Mouse (Mus musculus) hindbrain, embryonic 16.5 days (tissue): Measurements from ENCODE around the gene Pla2g6. TPM values are rescaled to one million over a fixed set of nuclear protein-coding genes. Genes with fewer than 3 reads are reported as not detected.

Experiments used
- ATAC-seq: fragments of 200-750 bp; cut with Nextera tagmentation; 2 replicates; pipeline ENCODE4 v1.8.0; 2017; ENCODE audit warnings: moderate TSS enrichment, moderate library complexity
- H3K27ac ChIP-seq: fragments of 300-500 bp; sonication (generic); 2 replicates; pipeline ENCODE4 v1.5.1; 2014; ENCODE audit warnings: low read depth, mild to moderate bottlenecking, control low read depth, low read length, moderate library complexity
- H3K27me3 ChIP-seq: fragments of 300-500 bp; sonication (generic); replicated peaks from 2 replicates; pipeline ENCODE4 v1.6.1; 2014; ENCODE audit warnings: low read length; ENCODE audit not compliant: control insufficient read depth, insufficient read depth
- H3K36me3 ChIP-seq: fragments of 300-500 bp; sonication (generic); 2 replicates; pipeline ENCODE4 v1.6.1; 2014; ENCODE audit warnings: mild to moderate bottlenecking, low read length, moderate library complexity, mixed read lengths; ENCODE audit not compliant: control insufficient read depth, insufficient read depth
- H3K4me1 ChIP-seq: fragments of 300-500 bp; sonication (generic); 2 replicates; pipeline ENCODE4 v1.6.1; 2014; ENCODE audit warnings: low read depth, low read length; ENCODE audit not compliant: control insufficient read depth, insufficient read depth
- H3K4me2 ChIP-seq: fragments of 300-500 bp; sonication (generic); 2 replicates; pipeline ENCODE4 v1.6.1; 2014; ENCODE audit warnings: mild to moderate bottlenecking, low read length, control low read depth, moderate library complexity
- H3K4me3 ChIP-seq: fragments of 300-500 bp; sonication (generic); 2 replicates; pipeline ENCODE4 v1.5.1; 2014; ENCODE audit warnings: mild to moderate bottlenecking, low read length, control low read depth, moderate library complexity
- H3K9ac ChIP-seq: fragments of 300-500 bp; sonication (generic); 2 replicates; pipeline ENCODE4 v1.6.1; 2014; ENCODE audit warnings: low read depth, mild to moderate bottlenecking, control low read depth, low read length, moderate library complexity
- H3K9me3 ChIP-seq: fragments of 300-500 bp; sonication (generic); 2 replicates; pipeline ENCODE4 v1.6.1; 2014; ENCODE audit warnings: mild to moderate bottlenecking, low read length, moderate library complexity; ENCODE audit not compliant: control insufficient read depth
- WGBS: fragments of 180-500 bp; shearing (Covaris S2); extraction: QIAGEN DNeasy Blood & Tissue Kit; methylation state at CpG from one replicate; pipeline ENCODE4 v1.1.7; 2014; 5-methylcytosine and 5-hydroxymethylcytosine counted together
- microRNA counts: library from miRNA; unstranded; fragments of <30 nt; microRNA quantifications from one replicate; lab custom pipeline; 2016
- microRNA-seq: library from miRNA; unstranded; fragments of <30 nt; microRNA quantifications from one replicate; pipeline ENCODE4, GENCODE M21; 2017
- polyA plus RNA-seq: library from polyadenylated mRNA; unstranded; fragments of >200 nt; fragmentation: Nextera tagmentation; extraction: Ambion mirVana; gene quantifications from 2 replicates; pipeline ENCODE4 v1.2.1, GENCODE M21; 2015

The Pla2g6 gene
- polyA plus RNA-seq, 1 experiment from 2014 or later = 23.0 TPM

- Histone ChIP-seq H3K27ac (peak overlapping the region; percentile 2; the same call in 1 of the 2 replicates), H3K4me1 (peaks cover 12% of the 10 kb centered on the region), H3K9me3 (no peaks in the 10 kb centered on the region), H3K36me3 (peaks cover 37% of the 10 kb centered on the region), H3K27me3 (no peaks in the 10 kb centered on the region), H3K9ac (no peak overlapping the region), H3K4me3 (no peak overlapping the region), H3K4me2 (no peak overlapping the region)
- no peak for ATAC-seq
- 59% methylated on average over 7 of the region's 7 CpGs for WGBS
Measured at GRCm38 (mm10) chr15:79244071-79244893, 83.9 kb downstream of the Pla2g6 start.

DNA sequence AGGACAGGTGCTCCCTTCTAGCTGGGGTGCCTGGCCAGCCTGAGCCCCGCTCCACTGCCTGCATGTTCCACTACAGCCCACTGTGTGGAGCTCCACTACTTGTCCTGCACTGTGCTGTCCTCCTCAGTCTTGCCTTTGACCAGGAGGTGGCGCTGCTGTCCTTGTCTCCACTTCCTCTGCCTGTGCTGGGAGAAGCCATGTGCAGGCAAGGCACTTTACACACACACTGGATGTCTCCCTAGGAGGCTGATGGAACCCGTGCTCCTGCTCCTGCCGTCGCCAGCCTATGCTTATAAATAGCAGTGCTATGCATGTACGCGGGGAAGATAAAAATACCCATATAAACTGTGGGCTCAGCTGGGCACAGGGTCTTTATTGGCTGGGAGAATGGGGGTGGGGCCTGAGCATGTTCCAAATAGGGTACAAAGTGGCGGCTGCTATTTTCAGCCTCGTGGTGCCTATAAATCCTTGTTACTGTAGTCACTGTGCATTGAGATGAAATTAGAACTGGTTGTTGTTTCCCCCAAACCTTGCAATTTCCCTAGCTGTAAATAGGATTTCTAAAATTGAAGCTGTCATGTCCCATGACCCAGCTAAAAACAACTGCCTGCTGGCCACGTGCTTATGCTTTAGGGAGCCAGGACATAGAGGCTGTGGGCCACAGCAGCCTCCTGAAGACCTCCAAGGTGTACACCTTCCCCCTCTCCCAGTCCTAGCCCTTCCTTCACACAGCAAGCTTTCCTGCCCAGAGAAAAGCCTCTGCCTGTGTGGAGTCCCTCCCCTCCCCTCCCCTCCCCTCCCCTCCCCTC, 84.8 kb downstream of the Pla2g6 start:
- H3K4me3 ChIP-seq = no peak overlapping the region
- peak overlapping the region; percentile 30 for H3K27ac ChIP-seq
- H3K4me2 ChIP-seq = 0 out of 2 replicates have a peak overlapping the region, but pooled peaks have one; percentile 5
- H3K36me3 ChIP-seq = peaks cover 34% of the 10 kb centered on the region
- WGBS = 14% methylated on average over 10 of the region's 10 CpGs
- no peak overlapping the region for H3K9ac ChIP-seq
- H3K9me3 ChIP-seq = no peaks in the 10 kb centered on the region
- peaks cover 12% of the 10 kb centered on the region for H3K4me1 ChIP-seq
- no peaks in the 10 kb centered on the region for H3K27me3 ChIP-seq
- ATAC-seq = peak; percentile 99

DNA sequence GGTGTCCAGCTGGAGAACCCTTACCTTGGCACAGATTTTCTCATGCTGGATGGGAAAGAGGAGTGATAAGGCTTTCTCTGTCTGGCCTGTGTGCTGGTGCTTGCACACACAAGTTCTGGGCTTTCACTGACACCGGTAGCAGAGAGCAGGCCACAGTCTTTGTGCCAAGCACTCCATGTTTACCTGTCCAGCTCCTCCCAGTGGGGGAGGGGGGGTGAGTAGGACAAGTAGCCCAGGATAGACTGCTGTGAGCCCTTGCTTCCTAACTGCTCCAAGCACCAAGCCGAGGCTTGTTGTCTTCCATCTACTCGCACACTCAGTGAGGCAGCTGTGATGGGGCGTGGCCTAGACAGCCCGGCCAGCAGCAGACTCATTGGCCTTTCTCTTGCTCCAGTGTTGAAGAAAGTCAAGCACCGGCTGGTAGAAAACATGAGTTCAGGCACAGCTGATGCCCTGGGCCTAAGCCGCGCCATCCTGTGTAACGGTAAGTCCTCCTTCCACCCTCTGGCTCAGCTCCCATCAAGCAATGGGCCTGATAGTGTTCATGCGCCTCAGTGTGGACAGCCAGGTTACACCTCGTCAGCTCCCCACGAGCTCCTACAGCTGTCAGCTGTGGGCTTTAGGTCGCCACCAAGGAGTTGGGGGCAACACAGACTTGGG, 85.5 kb downstream of the Pla2g6 start:
- 76% methylated on average over 13 of the region's 13 CpGs for WGBS
- peaks cover 35% of the 10 kb centered on the region for H3K36me3 ChIP-seq
- peaks cover 12% of the 10 kb centered on the region for H3K4me1 ChIP-seq
- no peaks in the 10 kb centered on the region for H3K9me3 ChIP-seq
- no peaks in the 10 kb centered on the region for H3K27me3 ChIP-seq
- peak; percentile 58 for ATAC-seq
- no peak overlapping the region for H3K9ac ChIP-seq
- H3K4me3 ChIP-seq = no peak overlapping the region
- H3K27ac ChIP-seq = no peak overlapping the region; the same call in 1 of the 2 replicates
- no peak overlapping the region for H3K4me2 ChIP-seq

- no peak for ATAC-seq
- Histone ChIP-seq H3K36me3 (peaks cover 40% of the 10 kb centered on the region), H3K4me2 (no peak overlapping the region), H3K4me1 (0 out of 2 replicates have a peak, but pooled peaks cover 3% of the 10 kb centered on the region), H3K9ac (no peak overlapping the region), H3K9me3 (no peaks in the 10 kb centered on the region), H3K4me3 (no peak overlapping the region), H3K27me3 (no peaks in the 10 kb centered on the region), H3K27ac (no peak overlapping the region)
- 71% methylated on average over 6 of the region's 6 CpGs for WGBS
Measured at GRCm38 (mm10) chr15:79238036-79238435, 90.2 kb downstream of the Pla2g6 start.

MicroRNAs encoded within 50 kb of the gene (microRNA counts, 519-probe panel; counts per million panel counts)
- 2,224 counts per million, percentile 47 among the panel's probes with 10 or more counts for microRNA mmu-miR-1943 (lab: Ali Mortazavi, UCI)

Small RNA genes within 50 kb of the gene (microRNA-seq; reads per million reads assigned to microRNA genes)
- 1.7 reads per million for gene Mir1943

Other genes with a start within 250 kb of the Pla2g6 start
- 11.6 and 13.9 TPM in 2 replicates for gene Micall1, start 219.5 kb downstream of the Pla2g6 start, polyA plus RNA-seq
- 258 and 285 TPM in 2 replicates for gene Polr2f, start 187.4 kb downstream of the Pla2g6 start, polyA plus RNA-seq
- gene 1700088E04Rik, start 187.1 kb downstream of the Pla2g6 start, polyA plus RNA-seq = 18.0 and 20.2 TPM in 2 replicates
- 9.0 and 9.5 TPM in 2 replicates for gene Sox10, start 163.2 kb downstream of the Pla2g6 start, polyA plus RNA-seq
- 99.1 and 100.0 TPM in 2 replicates for gene Pick1, start 99.2 kb downstream of the Pla2g6 start, polyA plus RNA-seq
- 0.87 and 1.1 TPM in 2 replicates for gene Gm49486, start 99.0 kb downstream of the Pla2g6 start, polyA plus RNA-seq
- 1.4 and 2.0 TPM in 2 replicates for gene Slc16a8, start 73.6 kb downstream of the Pla2g6 start, polyA plus RNA-seq
- 3.1 and 5.4 TPM in 2 replicates for gene Baiap2l2, start 42.9 kb downstream of the Pla2g6 start, polyA plus RNA-seq
- 1.1 and 1.2 TPM in 2 replicates for gene Maff, start 18.2 kb upstream of the Pla2g6 start, polyA plus RNA-seq
- 42.4 and 54.9 TPM in 2 replicates for gene Tmem184b, start 75.2 kb upstream of the Pla2g6 start, polyA plus RNA-seq
- gene Csnk1e, start 127.2 kb upstream of the Pla2g6 start, polyA plus RNA-seq = 132 and 147 TPM in 2 replicates
- gene Kcnj4, start 176.9 kb upstream of the Pla2g6 start, polyA plus RNA-seq = 0.09 TPM in 1 of 2 replicates, not detected in the other
- gene Kdelr3, start 188.0 kb upstream of the Pla2g6 start, polyA plus RNA-seq = 11.6 and 14.2 TPM in 2 replicates
- 42.9 and 44.6 TPM in 2 replicates for gene Ddx17, start 218.4 kb upstream of the Pla2g6 start, polyA plus RNA-seq